In genomic region chr17:68002608-68003595, GRCm38 (mm10) we compare ENCODE assay signal across 8 mouse cellular contexts. TPM values are rescaled to one million over a fixed set of nuclear protein-coding genes. Genes with fewer than 3 reads are reported as not detected.
DNase-seq lines count a peak whose midpoint lies in the region; ATAC-seq and TF ChIP-seq lines count a peak whose summit lies in the region.

No protein-coding gene starts in this region.

- no peaks in the 10 kb centered on the region for H3K36me3 ChIP-seq in heart, adult 2 months (ENCODE audit: control insufficient read depth, insufficient read depth, low read length)
- H3K36me3 ChIP-seq in embryonic facial prominence, embryonic 10.5 days (replicated peaks), result no peaks in the 10 kb centered on the region
- H3K36me3 ChIP-seq in hindbrain, postnatal 0 days (ENCODE audit: insufficient read depth, low read length), result no peaks in the 10 kb centered on the region
- H3K36me3 ChIP-seq in midbrain, embryonic 13.5 days, result no peaks in the 10 kb centered on the region

- TF ChIP-seq POLR2A in heart, adult 2 months (IDR thresholded peaks at IDR 0.05; ENCODE audit: insufficient read depth, low read depth, low read length), result no peak
- TF ChIP-seq POLR2A in cerebellum, adult 2 months (IDR thresholded peaks at IDR 0.05; ENCODE audit: borderline replicate concordance, insufficient read depth, low read length), result no peak

- H3K79me2 ChIP-seq in heart, adult 2 months (replicated peaks; ENCODE audit: control insufficient read depth, insufficient read depth, low read length), result no peaks in the 10 kb centered on the region

- DNase-seq in heart, adult 2 months, result no peak
- DNase-seq in heart, adult 9 months (ENCODE audit: low spot score in 2 of 2), result no peak
- DNase-seq in embryonic facial prominence, embryonic 10.5 days (ENCODE audit: low spot score), result no peak
- no peak for DNase-seq in hindbrain, postnatal 0 days (ENCODE audit: low spot score)
- no peak for DNase-seq in cerebellum, adult 2 months
- no peak for DNase-seq in layer of hippocampus, adult 11-12 months (ENCODE audit: low spot score)
- DNase-seq in adrenal gland, postnatal 25 days, result no peak

- H3K4me3 ChIP-seq in heart, adult 2 months, result peak overlapping the region; percentile 66
- peak overlapping the region; percentile 81 for H3K4me3 ChIP-seq in embryonic facial prominence, embryonic 10.5 days
- H3K4me3 ChIP-seq in hindbrain, postnatal 0 days (ENCODE audit: low read length), result peak overlapping the region; percentile 68
- H3K4me3 ChIP-seq in midbrain, embryonic 13.5 days (replicated peaks), result peak overlapping the region; percentile 65
- H3K4me3 ChIP-seq in cerebellum, adult 2 months (replicated peaks; ENCODE audit: insufficient read depth, low read depth, low read length), result no peak overlapping the region

- WGBS in heart, adult 2 months, result 28% methylated on average over 17 of the region's 17 CpGs
- WGBS in embryonic facial prominence, embryonic 10.5 days, result 28% methylated on average over 17 of the region's 17 CpGs
- 29% methylated on average over 17 of the region's 17 CpGs for WGBS in hindbrain, postnatal 0 days
- 41% methylated on average over 17 of the region's 17 CpGs for WGBS in midbrain, embryonic 13.5 days
- 10% methylated on average over 17 of the region's 17 CpGs for WGBS in cerebellum, adult 2 months

- peak overlapping the region; percentile 85 for H3K4me2 ChIP-seq in hindbrain, postnatal 0 days (ENCODE audit: low read depth, low read length)
- H3K4me2 ChIP-seq in midbrain, embryonic 13.5 days (replicated peaks), result peak overlapping the region; percentile 80

- H3K9ac ChIP-seq in heart, adult 2 months (ENCODE audit: low read depth, low read length), result no peak overlapping the region
- peak overlapping the region; percentile 56; the same call in 1 of the 2 replicates for H3K9ac ChIP-seq in hindbrain, postnatal 0 days (replicated peaks; ENCODE audit: low read length)
- peak overlapping the region; percentile 66; the same call in 1 of the 2 replicates for H3K9ac ChIP-seq in midbrain, embryonic 13.5 days (replicated peaks)

- no peaks in the 10 kb centered on the region for H3K27me3 ChIP-seq in heart, adult 2 months (ENCODE audit: control insufficient read depth, insufficient read depth, low read length)
- no peaks in the 10 kb centered on the region for H3K27me3 ChIP-seq in embryonic facial prominence, embryonic 10.5 days (replicated peaks; ENCODE audit: low read depth, poor library complexity, severe bottlenecking)
- H3K27me3 ChIP-seq in hindbrain, postnatal 0 days (ENCODE audit: insufficient read depth, low read length), result no peaks in the 10 kb centered on the region
- H3K27me3 ChIP-seq in midbrain, embryonic 13.5 days, result no peaks in the 10 kb centered on the region
- H3K27me3 ChIP-seq in cerebellum, adult 2 months (ENCODE audit: control insufficient read depth, insufficient read depth, low read length), result no peaks in the 10 kb centered on the region; the same call in 1 of the 2 replicates

- TF ChIP-seq EP300 in heart, adult 2 months (IDR thresholded peaks at IDR 0.05; ENCODE audit: insufficient read depth, low read depth, low read length), result no peak

- intact Hi-C loops in heart, adult 2 months (cut with DNase I), result loop anchor here (5.0 to 10.0 kb wide), 2 partner anchors 46 to 162 kb away; no protein-coding TSS in a partner anchor

- ATAC-seq in hindbrain, postnatal 0 days, result no peak
- ATAC-seq in midbrain, embryonic 13.5 days, result no peak

- no peak overlapping the region; the same call in 1 of the 2 replicates for H3K27ac ChIP-seq in heart, adult 2 months
- H3K27ac ChIP-seq in embryonic facial prominence, embryonic 10.5 days (replicated peaks), result peak overlapping the region; percentile 95
- peak overlapping the region; percentile 57; the same call in 1 of the 2 replicates for H3K27ac ChIP-seq in hindbrain, postnatal 0 days
- H3K27ac ChIP-seq in midbrain, embryonic 13.5 days, result no peak overlapping the region
- no peak overlapping the region for H3K27ac ChIP-seq in cerebellum, adult 2 months (ENCODE audit: insufficient read depth, low read length)

- 0 out of 2 replicates have a peak, but pooled peaks have one; percentile 24 for TF ChIP-seq CTCF in heart, adult 2 months (IDR thresholded peaks at IDR 0.05)
- peak; percentile 25; the same call in 1 of the 2 replicates for TF ChIP-seq CTCF in hindbrain, postnatal 0 days (IDR thresholded peaks at IDR 0.05; ENCODE audit: low read depth)
- no peak for TF ChIP-seq CTCF in cerebellum, adult 2 months (IDR thresholded peaks at IDR 0.05; ENCODE audit: borderline replicate concordance, insufficient read depth, low read depth, low read length)

- 0 out of 2 replicates have a peak, but pooled peaks cover 4% of the 10 kb centered on the region for H3K9me3 ChIP-seq in embryonic facial prominence, embryonic 10.5 days
- no peaks in the 10 kb centered on the region for H3K9me3 ChIP-seq in hindbrain, postnatal 0 days (ENCODE audit: low read length)
- H3K9me3 ChIP-seq in midbrain, embryonic 13.5 days, result no peaks in the 10 kb centered on the region

- H3K4me1 ChIP-seq in heart, adult 2 months (ENCODE audit: control insufficient read depth, insufficient read depth, low read length), result peaks cover 2% of the 10 kb centered on the region
- peaks cover 58% of the 10 kb centered on the region for H3K4me1 ChIP-seq in embryonic facial prominence, embryonic 10.5 days
- peaks cover 5% of the 10 kb centered on the region; the same call in 1 of the 2 replicates for H3K4me1 ChIP-seq in hindbrain, postnatal 0 days (ENCODE audit: insufficient read depth, low read length)
- peaks cover 23% of the 10 kb centered on the region for H3K4me1 ChIP-seq in midbrain, embryonic 13.5 days (replicated peaks)
- H3K4me1 ChIP-seq in cerebellum, adult 2 months (ENCODE audit: control insufficient read depth, insufficient read depth, low read length), result no peaks in the 10 kb centered on the region

RNA-seq across cellular contexts. Expression of gene Arhgap28, which starts 1.0 kb away (rescaled TPM):
- 1 to 10 TPM; 1.6 to 2.5 TPM for total RNA-seq in heart, adult 2 months (2021)
- 1.9 and 3.3 TPM in 2 replicates for polyA plus RNA-seq in heart, adult 2 months (2012; rRNA removed)
- 55.7 and 57.5 TPM in 2 replicates for polyA plus RNA-seq in embryonic facial prominence, embryonic 10.5 days (2016; fragmentation: Nextera tagmentation; extraction: Ambion mirVana)
- 6.9 and 7.6 TPM in 2 replicates for total RNA-seq in hindbrain, postnatal 0 days (2014; rRNA removed)
- 4.0 and 4.1 TPM in 2 replicates for polyA plus RNA-seq in hindbrain, postnatal 0 days (2015; fragmentation: Nextera tagmentation; extraction: Ambion mirVana)
- polyA plus RNA-seq in midbrain, embryonic 13.5 days (2015; fragmentation: Nextera tagmentation; extraction: Ambion mirVana), result 6.9 and 8.8 TPM in 2 replicates
- 0.27 and 0.28 TPM in 2 replicates for polyA plus RNA-seq in cerebellum, adult 2 months (2012; rRNA removed)
- total RNA-seq in adrenal gland, postnatal 25 days (2021), result 14.3 and 15.6 TPM in 2 replicates

Comparison
In these comparisons a context has a peak if more than half of its experiments do, and no peak if none do; other contexts are left out.
1. H3K27ac ChIP-seq: peak in embryonic facial prominence, embryonic 10.5 days (single experiment) and hindbrain, postnatal 0 days (single experiment); none in heart, adult 2 months (single experiment), midbrain, embryonic 13.5 days (single experiment) and cerebellum, adult 2 months (single experiment).